In genomic region chr7:132429324-132429723, GRCm38 (mm10) we compare ENCODE assay signal across 18 mouse cellular contexts.
DNase-seq lines count a peak whose midpoint lies in the region; ATAC-seq and TF ChIP-seq lines count a peak whose summit lies in the region.
"Had no signal": no experiment of that assay in that cellular context is flagged by ENCODE, and none has a peak within 500 bp of the region (broad histone marks: within the 10 kb centered on the region; RNA-seq: fewer than 3 reads in every experiment).

No protein-coding gene starts in this region.

- H3K27ac ChIP-seq in hindbrain, embryonic 10.5 days: peak overlapping the region; percentile 73
- no peak overlapping the region; the same call in 1 of the 2 replicates for H3K27ac ChIP-seq in hindbrain, embryonic 14.5 days
- no peak overlapping the region for H3K27ac ChIP-seq in lung, embryonic 14.5 days (ENCODE audit: low read depth)
- 0 out of 2 replicates have a peak overlapping the region, but pooled peaks have one; percentile 7 for H3K27ac ChIP-seq in embryonic facial prominence, embryonic 10.5 days (replicated peaks)
- H3K27ac ChIP-seq: left cerebral cortex, adult 2 months; limb, embryonic 15.5 days; stomach, embryonic 15.5 days had no signal

- no peaks in the 10 kb centered on the region for H3K27me3 ChIP-seq in hindbrain, embryonic 10.5 days (ENCODE audit: insufficient read depth, poor library complexity, severe bottlenecking)
- no peaks in the 10 kb centered on the region for H3K27me3 ChIP-seq in hindbrain, embryonic 14.5 days (ENCODE audit: control insufficient read depth, insufficient read depth, low read length)
- H3K27me3 ChIP-seq in lung, embryonic 14.5 days (ENCODE audit: insufficient read depth, low read length): no peaks in the 10 kb centered on the region
- no peaks in the 10 kb centered on the region for H3K27me3 ChIP-seq in embryonic facial prominence, embryonic 10.5 days (replicated peaks; ENCODE audit: low read depth, poor library complexity, severe bottlenecking)
- H3K27me3 ChIP-seq: limb, embryonic 15.5 days; stomach, embryonic 15.5 days had no signal

- H3K9ac ChIP-seq in hindbrain, embryonic 14.5 days: no peak overlapping the region
- no peak overlapping the region for H3K9ac ChIP-seq in lung, embryonic 14.5 days
- H3K9ac ChIP-seq: limb, embryonic 15.5 days; stomach, embryonic 15.5 days had no signal

- ATAC-seq in hindbrain, embryonic 14.5 days (ENCODE audit: low FRiP score): no peak
- ATAC-seq in lung, embryonic 14.5 days (ENCODE audit: insufficient read depth): no peak

- intact Hi-C loops in left cerebral cortex, postnatal 36 days (cut with DNase I): no loop called here

- H3K36me3 ChIP-seq in hindbrain, embryonic 10.5 days: no peaks in the 10 kb centered on the region
- no peaks in the 10 kb centered on the region for H3K36me3 ChIP-seq in hindbrain, embryonic 14.5 days (replicated peaks; ENCODE audit: control insufficient read depth, insufficient read depth)
- H3K36me3 ChIP-seq in lung, embryonic 14.5 days (ENCODE audit: insufficient read depth): no peaks in the 10 kb centered on the region
- no peaks in the 10 kb centered on the region for H3K36me3 ChIP-seq in embryonic facial prominence, embryonic 10.5 days (replicated peaks)
- H3K36me3 ChIP-seq: limb, embryonic 15.5 days; stomach, embryonic 15.5 days had no signal

- no peak overlapping the region for H3K4me3 ChIP-seq in hindbrain, embryonic 10.5 days
- H3K4me3 ChIP-seq in hindbrain, embryonic 14.5 days (replicated peaks; ENCODE audit: low read length): no peak overlapping the region
- H3K4me3 ChIP-seq in lung, embryonic 14.5 days (ENCODE audit: low read depth, low read length): no peak overlapping the region
- H3K4me3 ChIP-seq in embryonic facial prominence, embryonic 10.5 days: no peak overlapping the region
- H3K4me3 ChIP-seq: left cerebral cortex, adult 2 months; limb, embryonic 15.5 days; megakaryocyte, embryonic 14.5 days; stomach, embryonic 15.5 days had no signal

- no peak for TF ChIP-seq CTCF in lung, embryonic 14.5 days (IDR thresholded peaks at IDR 0.05; ENCODE audit: low read depth)

- H3K4me2 ChIP-seq in hindbrain, embryonic 14.5 days (replicated peaks): no peak overlapping the region
- H3K4me2 ChIP-seq in lung, embryonic 14.5 days: no peak overlapping the region
- H3K4me2 ChIP-seq: limb, embryonic 15.5 days; stomach, embryonic 15.5 days had no signal

- DNase-seq in hindbrain, embryonic 10.5 days (ENCODE audit: low spot score): no peak
- DNase-seq in hindbrain, embryonic 14.5 days (ENCODE audit: low spot score): no peak
- DNase-seq in lung, embryonic 14.5 days: peak; percentile 43
- no peak for DNase-seq in lung, adult 18-20 months
- DNase-seq in embryonic facial prominence, embryonic 10.5 days (ENCODE audit: low spot score): no peak
- DNase-seq in lung, postnatal 14 days: peak; percentile 18
- no peak for DNase-seq in spleen, adult 18-20 months
- no peak for DNase-seq in left cerebral cortex, postnatal 36 days (ENCODE audit: low spot score in 2 of 2)
- DNase-seq: adrenal gland, postnatal 36 days; B cell, adult 2 months; cerebellum, adult 11-12 months; kidney, adult 9 months; right cerebral cortex, postnatal 4 days; thymus, postnatal 36 days had no signal

- WGBS in hindbrain, embryonic 10.5 days: 72% methylated on average over 4 of the region's 4 CpGs
- 36% methylated on average over 4 of the region's 4 CpGs for WGBS in hindbrain, embryonic 14.5 days
- 48% methylated on average over 4 of the region's 4 CpGs for WGBS in lung, embryonic 14.5 days
- WGBS in embryonic facial prominence, embryonic 10.5 days: 78% methylated on average over 4 of the region's 4 CpGs

- H3K4me1 ChIP-seq in hindbrain, embryonic 10.5 days (replicated peaks): peaks cover 31% of the 10 kb centered on the region
- H3K4me1 ChIP-seq in hindbrain, embryonic 14.5 days (replicated peaks; ENCODE audit: control insufficient read depth, insufficient read depth, low read length): peaks cover 10% of the 10 kb centered on the region
- no peaks in the 10 kb centered on the region for H3K4me1 ChIP-seq in lung, embryonic 14.5 days (ENCODE audit: insufficient read depth)
- H3K4me1 ChIP-seq in embryonic facial prominence, embryonic 10.5 days: peaks cover 19% of the 10 kb centered on the region
- H3K4me1 ChIP-seq: limb, embryonic 15.5 days had no signal

- peaks cover 9% of the 10 kb centered on the region; the same call in 1 of the 2 replicates for H3K9me3 ChIP-seq in hindbrain, embryonic 10.5 days
- no peaks in the 10 kb centered on the region for H3K9me3 ChIP-seq in hindbrain, embryonic 14.5 days (ENCODE audit: control insufficient read depth, low read length)
- H3K9me3 ChIP-seq in lung, embryonic 14.5 days (ENCODE audit: low read depth, low read length): no peaks in the 10 kb centered on the region
- no peaks in the 10 kb centered on the region for H3K9me3 ChIP-seq in embryonic facial prominence, embryonic 10.5 days
- H3K9me3 ChIP-seq: limb, embryonic 15.5 days; stomach, embryonic 15.5 days had no signal

Comparison
In these comparisons a context has a peak if more than half of its experiments do, and no peak if none do; other contexts are left out.
1. DNase-seq: peak in lung, embryonic 14.5 days (single experiment) and lung, postnatal 14 days (single experiment); none in hindbrain, embryonic 10.5 days (single experiment), hindbrain, embryonic 14.5 days (single experiment), lung, adult 18-20 months (0 of 2), embryonic facial prominence, embryonic 10.5 days (single experiment), spleen, adult 18-20 months (0 of 2) and left cerebral cortex, postnatal 36 days (0 of 2).
2. H3K27ac ChIP-seq: peak in hindbrain, embryonic 10.5 days (single experiment) and embryonic facial prominence, embryonic 10.5 days (single experiment); none in hindbrain, embryonic 14.5 days (single experiment) and lung, embryonic 14.5 days (single experiment).